Mouse (Mus musculus) gastrocnemius, postnatal 36 days (tissue): ENCODE data around the gene Sel1l. TPM values are rescaled to one million over a fixed set of nuclear protein-coding genes. Genes with fewer than 3 reads are reported as not detected.

Source experiments
- DNase-seq, 2 experiments: peaks; one replicate each; pipeline ENCODE4 v3.0.0; 2022
- intact Hi-C: fragments of 180-260 bp; cut with DNase I; formaldehyde crosslinking; loops from one replicate; pipeline ENCODE4 v1.15.1; 2025
- total RNA-seq, 2 experiments: library from RNA; stranded (reverse); gene quantifications; 2 replicates each; pipeline ENCODE4 v1.2.3; 2021

Gene Sel1l
- total RNA-seq, 2 experiments from 2014 or later: 38.4 to 42.2 TPM

- intact Hi-C loops: no loop called here
- DNase-seq: peak; percentile 88 to 89
Measured at GRCm38 (mm10) chr12:91786355-91786754, 62.6 kb downstream of the Sel1l start.

- DNase-seq: no peak
- intact Hi-C loops: loop anchor here (5.0 kb wide), 1 partner anchor 44 kb away; no protein-coding TSS in a partner anchor
Measured at GRCm38 (mm10) chr12:91781432-91781831, 67.5 kb downstream of the Sel1l start.

GRCm38 (mm10) chr12:91780531-91780930 is 68.4 kb downstream of the Sel1l start:
- intact Hi-C loops: loop anchor here (5.0 kb wide), 1 partner anchor 43 kb away; no protein-coding TSS in a partner anchor
- no peak for DNase-seq

GRCm38 (mm10) chr12:91779004-91779365 is 70.0 kb downstream of the Sel1l start:
- intact Hi-C loops: no loop called here
- peak; percentile 75 to 84 for DNase-seq

- DNase-seq: peak; percentile 37 to 67
- intact Hi-C loops: no loop called here
Measured at GRCm38 (mm10) chr12:91778211-91779003, 70.5 kb downstream of the Sel1l start.

GRCm38 (mm10) chr12:91776342-91776741 is 72.6 kb downstream of the Sel1l start:
- intact Hi-C loops: no loop called here
- no peak for DNase-seq

- intact Hi-C loops: no loop called here
Measured at GRCm38 (mm10) chr12:91774811-91775284, 74.1 kb downstream of the Sel1l start.

GRCm38 (mm10) chr12:91768871-91769270 is 80.1 kb downstream of the Sel1l start:
- no peak for DNase-seq
- intact Hi-C loops: no loop called here

More at GRCm38 (mm10) chr12:91774811-91775284, 74.1 kb downstream of the Sel1l start:
- DNase-seq: peak in 1 of 2 experiments; percentile 61

- intact Hi-C loops: no loop called here
- DNase-seq: no peak
Measured at GRCm38 (mm10) chr12:91768176-91768575, 80.8 kb downstream of the Sel1l start.

- DNase-seq: peak in 1 of 2 experiments; percentile 33
- intact Hi-C loops: no loop called here
Measured at GRCm38 (mm10) chr12:91766338-91767107, 82.4 kb downstream of the Sel1l start.

- intact Hi-C loops: no loop called here
- DNase-seq: no peak
Measured at GRCm38 (mm10) chr12:91765504-91765903, 83.5 kb downstream of the Sel1l start.

- intact Hi-C loops: no loop called here
- no peak for DNase-seq
Measured at GRCm38 (mm10) chr12:91765054-91765453, 83.9 kb downstream of the Sel1l start.

- no peak for DNase-seq
- intact Hi-C loops: no loop called here
Measured at GRCm38 (mm10) chr12:91764471-91764870, 84.5 kb downstream of the Sel1l start.

GRCm38 (mm10) chr12:91759836-91760235 is 89.1 kb downstream of the Sel1l start:
- intact Hi-C loops: no loop called here
- DNase-seq: no peak

GRCm38 (mm10) chr12:91757854-91758562 is 90.9 kb downstream of the Sel1l start:
- intact Hi-C loops: no loop called here

GRCm38 (mm10) chr12:91756562-91757166 is 92.3 kb downstream of the Sel1l start:
- intact Hi-C loops: no loop called here
- no peak for DNase-seq

More at GRCm38 (mm10) chr12:91757854-91758562, 90.9 kb downstream of the Sel1l start:
- DNase-seq: no peak
